Mouse (Mus musculus): ENCODE results near the gene Lsg1. TPM values are rescaled to one million over a fixed set of nuclear protein-coding genes. Genes with fewer than 3 reads are reported as not detected.

Lsg1 gene
- polyA plus RNA-seq, 1 experiment from 2014 or later = 81.0 TPM

GRCm38 (mm10) chr16:30522253-30522940, 65.0 kb downstream of the Lsg1 start:
- Histone ChIP-seq H3K4me2 (no peak overlapping the region), H3K36me3 (ENCODE audit: control insufficient read depth, insufficient read depth, low read length) (no peaks in the 10 kb centered on the region), H3K4me1 (replicated peaks; ENCODE audit: control insufficient read depth, insufficient read depth, low read length) (peaks cover 4% of the 10 kb centered on the region; the same call in 1 of the 2 replicates), H3K9ac (ENCODE audit: low read depth, low read length) (no peak overlapping the region), H3K27me3 (replicated peaks; ENCODE audit: control insufficient read depth, insufficient read depth, low read length) (no peaks in the 10 kb centered on the region; the same call in 1 of the 2 replicates), H3K9me3 (ENCODE audit: control insufficient read depth, low read length) (no peaks in the 10 kb centered on the region), H3K4me3 (ENCODE audit: low read depth, low read length) (no peak overlapping the region), H3K27ac (ENCODE audit: low read depth, low read length) (no peak overlapping the region)
- DNase-seq (ENCODE audit: low spot score) = no peak
- WGBS = 66% methylated on average over 10 of the region's 10 CpGs
- ATAC-seq (replicated peaks; ENCODE audit: low FRiP score) = no peak

DNA sequence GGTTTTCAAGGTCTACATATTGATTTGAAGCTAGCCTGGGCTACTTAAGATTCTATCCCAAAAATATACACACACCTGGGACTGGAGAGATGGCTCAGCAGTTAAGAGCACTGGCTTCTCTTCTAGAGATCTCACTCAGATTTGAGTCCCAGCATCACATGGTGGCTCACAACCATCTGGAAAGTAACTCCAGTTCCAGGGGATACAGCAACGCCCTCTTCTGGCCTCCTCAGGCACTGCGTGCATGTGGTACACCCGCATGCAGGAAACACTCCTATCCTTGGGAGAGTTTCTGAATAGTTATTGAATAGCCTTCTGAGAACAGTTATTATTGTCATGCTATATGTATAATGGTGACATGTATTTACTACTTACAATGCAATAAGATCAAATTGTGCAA, 66.2 kb downstream of the Lsg1 start:
- no peaks in the 10 kb centered on the region for H3K9me3 ChIP-seq (ENCODE audit: control insufficient read depth, low read length)
- no peak overlapping the region for H3K27ac ChIP-seq (ENCODE audit: low read depth, low read length)
- H3K4me3 ChIP-seq (ENCODE audit: low read depth, low read length) = no peak overlapping the region
- no peak overlapping the region for H3K9ac ChIP-seq (ENCODE audit: low read depth, low read length)
- no peak overlapping the region for H3K4me2 ChIP-seq
- ATAC-seq (replicated peaks; ENCODE audit: low FRiP score) = no peak
- 41% methylated on average over 3 of the region's 3 CpGs for WGBS
- no peak for DNase-seq (ENCODE audit: low spot score)
- no peaks in the 10 kb centered on the region for H3K36me3 ChIP-seq (ENCODE audit: control insufficient read depth, insufficient read depth, low read length)
- no peaks in the 10 kb centered on the region; the same call in none of the 2 replicates for H3K27me3 ChIP-seq (replicated peaks; ENCODE audit: control insufficient read depth, insufficient read depth, low read length)
- H3K4me1 ChIP-seq (replicated peaks; ENCODE audit: control insufficient read depth, insufficient read depth, low read length) = peaks cover 4% of the 10 kb centered on the region; the same call in 1 of the 2 replicates

- Histone ChIP-seq H3K4me3 (ENCODE audit: low read depth, low read length) (no peak overlapping the region), H3K36me3 (ENCODE audit: control insufficient read depth, insufficient read depth, low read length) (no peaks in the 10 kb centered on the region), H3K4me2 (peak overlapping the region; percentile 34; the same call in 1 of the 2 replicates), H3K9ac (ENCODE audit: low read depth, low read length) (no peak overlapping the region), H3K9me3 (ENCODE audit: control insufficient read depth, low read length) (no peaks in the 10 kb centered on the region), H3K4me1 (replicated peaks; ENCODE audit: control insufficient read depth, insufficient read depth, low read length) (peaks cover 4% of the 10 kb centered on the region; the same call in 1 of the 2 replicates), H3K27me3 (replicated peaks; ENCODE audit: control insufficient read depth, insufficient read depth, low read length) (no peaks in the 10 kb centered on the region; the same call in none of the 2 replicates), H3K27ac (ENCODE audit: low read depth, low read length) (no peak overlapping the region)
- 33% methylated on average over 9 of the region's 9 CpGs for WGBS
- ATAC-seq (replicated peaks; ENCODE audit: low FRiP score) (no peak), DNase-seq (ENCODE audit: low spot score) (no peak)
Observed at GRCm38 (mm10) chr16:30520361-30520823, 67.0 kb downstream of the Lsg1 start.

- Histone ChIP-seq H3K36me3 (ENCODE audit: control insufficient read depth, insufficient read depth, low read length) (no peaks in the 10 kb centered on the region), H3K9me3 (ENCODE audit: control insufficient read depth, low read length) (no peaks in the 10 kb centered on the region), H3K27me3 (replicated peaks; ENCODE audit: control insufficient read depth, insufficient read depth, low read length) (no peaks in the 10 kb centered on the region; the same call in none of the 2 replicates), H3K4me2 (no peak overlapping the region), H3K4me1 (replicated peaks; ENCODE audit: control insufficient read depth, insufficient read depth, low read length) (peaks cover 4% of the 10 kb centered on the region; the same call in 1 of the 2 replicates), H3K4me3 (ENCODE audit: low read depth, low read length) (no peak overlapping the region), H3K27ac (ENCODE audit: low read depth, low read length) (no peak overlapping the region), H3K9ac (ENCODE audit: low read depth, low read length) (no peak overlapping the region)
- DNase-seq (ENCODE audit: low spot score) (no peak), ATAC-seq (replicated peaks; ENCODE audit: low FRiP score) (no peak)
- WGBS = 78% methylated on average over 9 of the region's 9 CpGs
Observed at GRCm38 (mm10) chr16:30518635-30519034, 68.8 kb downstream of the Lsg1 start.

DNA sequence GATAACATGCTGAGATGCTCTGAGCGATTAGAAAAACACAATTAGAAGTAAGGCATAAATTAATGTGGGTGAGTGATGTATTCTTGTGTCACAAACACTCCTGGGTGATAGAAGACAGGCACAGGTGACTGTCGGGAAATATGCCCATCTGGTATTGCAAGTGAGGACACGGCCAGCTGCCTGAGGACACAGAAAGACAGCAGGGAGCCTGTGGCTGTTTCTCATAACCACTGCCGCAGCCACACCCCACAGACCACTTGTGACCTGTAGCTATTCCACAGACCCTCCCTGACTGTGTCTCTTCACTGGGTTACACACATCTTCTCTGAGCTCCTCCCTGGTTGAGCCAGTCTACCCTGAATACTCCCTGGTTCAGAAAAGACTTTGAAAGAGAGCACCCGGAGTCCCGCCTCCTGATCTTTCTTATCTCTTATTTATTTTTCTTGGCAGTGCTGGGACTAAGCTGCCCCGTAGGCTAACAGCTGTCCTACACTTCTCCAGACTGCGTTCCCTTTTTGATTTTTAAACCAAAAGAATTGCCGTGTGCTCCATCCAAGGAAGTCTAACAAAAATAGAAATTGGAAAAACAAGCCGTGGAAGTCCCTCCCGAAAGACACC, 69.6 kb downstream of the Lsg1 start:
- DNase-seq (ENCODE audit: low spot score) (no peak), ATAC-seq (replicated peaks; ENCODE audit: low FRiP score) (no peak)
- no peak overlapping the region for H3K27ac ChIP-seq (ENCODE audit: low read depth, low read length)
- H3K4me2 ChIP-seq = no peak overlapping the region
- H3K4me3 ChIP-seq (ENCODE audit: low read depth, low read length) = no peak overlapping the region
- WGBS = 52% methylated on average over 11 of the region's 11 CpGs
- H3K9me3 ChIP-seq (ENCODE audit: control insufficient read depth, low read length) = no peaks in the 10 kb centered on the region
- no peaks in the 10 kb centered on the region; the same call in none of the 2 replicates for H3K27me3 ChIP-seq (replicated peaks; ENCODE audit: control insufficient read depth, insufficient read depth, low read length)
- no peaks in the 10 kb centered on the region for H3K36me3 ChIP-seq (ENCODE audit: control insufficient read depth, insufficient read depth, low read length)
- H3K9ac ChIP-seq (ENCODE audit: low read depth, low read length) = no peak overlapping the region
- peaks cover 4% of the 10 kb centered on the region for H3K4me1 ChIP-seq (replicated peaks; ENCODE audit: control insufficient read depth, insufficient read depth, low read length)

DNA sequence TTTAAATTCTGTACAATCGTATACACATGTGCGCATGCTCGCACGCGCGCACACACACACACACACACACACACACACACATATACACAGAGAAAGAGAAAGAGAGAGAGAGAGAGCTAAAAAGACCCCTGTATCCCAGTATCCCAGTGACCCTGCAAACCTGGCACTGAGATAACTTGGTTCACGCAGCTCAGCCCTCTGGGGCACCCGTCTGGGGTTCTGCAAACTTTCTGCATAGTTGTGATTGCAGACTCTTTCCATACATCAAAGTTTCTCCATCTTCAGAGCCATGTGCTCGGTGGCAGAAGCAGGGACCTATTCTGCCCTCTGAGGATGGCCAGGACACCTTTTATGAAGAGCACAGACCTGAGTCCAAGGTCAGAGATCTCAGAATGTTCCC, 70.4 kb downstream of the Lsg1 start:
- Histone ChIP-seq H3K27ac (ENCODE audit: low read depth, low read length) (no peak overlapping the region), H3K36me3 (ENCODE audit: control insufficient read depth, insufficient read depth, low read length) (no peaks in the 10 kb centered on the region), H3K9ac (ENCODE audit: low read depth, low read length) (no peak overlapping the region), H3K27me3 (replicated peaks; ENCODE audit: control insufficient read depth, insufficient read depth, low read length) (no peaks in the 10 kb centered on the region; the same call in none of the 2 replicates), H3K9me3 (ENCODE audit: control insufficient read depth, low read length) (no peaks in the 10 kb centered on the region), H3K4me3 (ENCODE audit: low read depth, low read length) (no peak overlapping the region), H3K4me2 (no peak overlapping the region), H3K4me1 (replicated peaks; ENCODE audit: control insufficient read depth, insufficient read depth, low read length) (peaks cover 12% of the 10 kb centered on the region)
- DNase-seq (ENCODE audit: low spot score) (no peak), ATAC-seq (replicated peaks; ENCODE audit: low FRiP score) (no peak)
- 84% methylated on average over 9 of the region's 9 CpGs for WGBS

GRCm38 (mm10) chr16:30515418-30515817, 72.0 kb downstream of the Lsg1 start:
- Histone ChIP-seq H3K9me3 (ENCODE audit: control insufficient read depth, low read length) (no peaks in the 10 kb centered on the region), H3K36me3 (ENCODE audit: control insufficient read depth, insufficient read depth, low read length) (no peaks in the 10 kb centered on the region), H3K4me3 (ENCODE audit: low read depth, low read length) (no peak overlapping the region), H3K27ac (ENCODE audit: low read depth, low read length) (no peak overlapping the region), H3K4me2 (no peak overlapping the region), H3K9ac (ENCODE audit: low read depth, low read length) (no peak overlapping the region), H3K27me3 (replicated peaks; ENCODE audit: control insufficient read depth, insufficient read depth, low read length) (no peaks in the 10 kb centered on the region; the same call in none of the 2 replicates), H3K4me1 (replicated peaks; ENCODE audit: control insufficient read depth, insufficient read depth, low read length) (peaks cover 21% of the 10 kb centered on the region)
- ATAC-seq (replicated peaks; ENCODE audit: low FRiP score) (no peak), DNase-seq (ENCODE audit: low spot score) (no peak)
- whole genome bisulfite sequencing = 61% methylated on average over 12 of the region's 12 CpGs

GRCm38 (mm10) chr16:30513050-30514024, 74.1 kb downstream of the Lsg1 start:
- H3K4me2 ChIP-seq = no peak overlapping the region
- 78% methylated on average over 20 of the region's 20 CpGs for whole genome bisulfite sequencing
- no peak overlapping the region for H3K9ac ChIP-seq (ENCODE audit: low read depth, low read length)
- no peaks in the 10 kb centered on the region for H3K36me3 ChIP-seq (ENCODE audit: control insufficient read depth, insufficient read depth, low read length)
- no peaks in the 10 kb centered on the region; the same call in 1 of the 2 replicates for H3K27me3 ChIP-seq (replicated peaks; ENCODE audit: control insufficient read depth, insufficient read depth, low read length)
- peaks cover 31% of the 10 kb centered on the region for H3K4me1 ChIP-seq (replicated peaks; ENCODE audit: control insufficient read depth, insufficient read depth, low read length)
- DNase-seq (ENCODE audit: low spot score) (no peak), ATAC-seq (replicated peaks; ENCODE audit: low FRiP score) (no peak)
- no peaks in the 10 kb centered on the region for H3K9me3 ChIP-seq (ENCODE audit: control insufficient read depth, low read length)
- H3K4me3 ChIP-seq (ENCODE audit: low read depth, low read length) = no peak overlapping the region
- no peak overlapping the region for H3K27ac ChIP-seq (ENCODE audit: low read depth, low read length)
